Mouse (Mus musculus) heart, adult 2 months (tissue): ENCODE measurements at regions not wholly inside any gene's neighbourhood (a gene's known extent, or its start where the extent isn't known, plus 50 kb on each side); places are given as distances from the start of the nearest gene placed in this dataset.

Source experiments
- CTCF ChIP-seq: fragments of 200-600 bp; IDR thresholded peaks from 2 replicates; pipeline ENCODE4 v1.8.1; 2022; ENCODE audit warnings: antibody characterized with exemption, mild to moderate bottlenecking, moderate library complexity
- POLR2A ChIP-seq: fragments of 200-500 bp; IDR thresholded peaks from 2 replicates; pipeline ENCODE4 v1.6.1; 2011; ENCODE audit warnings: mild to moderate bottlenecking, low read depth, low read length, control low read depth; ENCODE audit not compliant: insufficient read depth

- TF ChIP-seq CTCF: no peak
- no peak for TF ChIP-seq POLR2A
Measured at GRCm38 (mm10) chr8:87303522-87303921, 168.9 kb downstream of the Cbln1 start.
